Mouse (Mus musculus): ENCODE results near the gene Cyp4f18. TPM values are rescaled to one million over a fixed set of nuclear protein-coding genes. Genes with fewer than 3 reads are reported as not detected.
"Not testable (repeated sequence)": the region's sequence is repeated elsewhere in the genome, so short reads cannot be mapped to it uniquely, and the experiment has no call there.

Gene Cyp4f18
- 0.08 TPM in 1 of 2 replicates, not detected in the other for total RNA-seq (2012; rRNA removed)
- polyA plus RNA-seq (2012; ENCODE audit: insufficient read depth in 1 of 2, insufficient read length in 2 of 2, low read depth in 1 of 2, low replicate concordance in 2 of 2, missing spikeins in 1 of 2), result not detected

GRCm38 (mm10) chr8:72009473-72009872 lies at the start of gene Cyp4f18:
TSS of gene Cyp4f18 (minus strand) at chr8:72009626.
- no peak within 1 kb of the TSS for H3K4me3 ChIP-seq (ENCODE audit: control insufficient read depth in 1 of 2, insufficient read depth in 1 of 2, low read depth in 2 of 2, low read length in 2 of 2)
- H3K36me3 ChIP-seq (ENCODE audit: control insufficient read depth in 1 of 2, insufficient read depth in 2 of 2, low read length in 2 of 2), result no peaks in the 10 kb centered on the region
- no peak within 1 kb of the TSS for H3K27ac ChIP-seq (ENCODE audit: control insufficient read depth, low read depth, low read length)
- TF ChIP-seq JUND (IDR thresholded peaks at IDR 0.05; ENCODE audit: low read depth, low read length) (no peak), TCF12 (IDR thresholded peaks at IDR 0.05; ENCODE audit: low read depth, low read length) (no peak), CTCF (IDR thresholded peaks at IDR 0.05 in 2 of 3, conservative IDR thresholded peaks at IDR 0.05 in 1 of 3; ENCODE audit: control insufficient read depth in 1 of 3, insufficient read depth in 1 of 3, low read depth in 2 of 3, low read length in 3 of 3, poor library complexity in 1 of 3, severe bottlenecking in 1 of 3) (no peak)
- H3K27me3 ChIP-seq (ENCODE audit: control insufficient read depth in 1 of 2, insufficient read depth in 2 of 2, low read length in 2 of 2), result no peaks in the 10 kb centered on the region; a peak in 1 of 4 replicates
- no peaks in the 10 kb centered on the region for H3K9me3 ChIP-seq (replicated peaks; ENCODE audit: insufficient read depth, low read length)
- peak; percentile 13 for DNase-seq (ENCODE audit: low read depth, low spot score)
- no peaks in the 10 kb centered on the region for H3K79me2 ChIP-seq (ENCODE audit: control insufficient read depth, insufficient read depth, low read length, poor library complexity)
- no peak within 1 kb of the TSS for H3K9ac ChIP-seq (ENCODE audit: control insufficient read depth, low read depth, low read length, poor library complexity, severe bottlenecking)
- H3K4me1 ChIP-seq (ENCODE audit: control insufficient read depth in 1 of 2, insufficient read depth in 2 of 2, low read length in 2 of 2), result peaks cover 0 to 7% of the 10 kb centered on the region in 2 experiments; a peak in 1 of 4 replicates

GRCm38 (mm10) chr8:72057643-72058042 lies 48.2 kb upstream of the Cyp4f18 start:
- H3K4me3 ChIP-seq (ENCODE audit: control insufficient read depth in 1 of 2, insufficient read depth in 1 of 2, low read depth in 2 of 2, low read length in 2 of 2); DNase-seq (ENCODE audit: low read depth, low spot score); H3K27ac ChIP-seq (ENCODE audit: control insufficient read depth, low read depth, low read length); H3K4me1 ChIP-seq (ENCODE audit: control insufficient read depth in 1 of 2, insufficient read depth in 2 of 2, low read length in 2 of 2); H3K9me3 ChIP-seq (replicated peaks; ENCODE audit: insufficient read depth, low read length); H3K36me3 ChIP-seq (ENCODE audit: control insufficient read depth in 1 of 2, insufficient read depth in 2 of 2, low read length in 2 of 2); H3K79me2 ChIP-seq (ENCODE audit: control insufficient read depth, insufficient read depth, low read length, poor library complexity); H3K9ac ChIP-seq (ENCODE audit: control insufficient read depth, low read depth, low read length, poor library complexity, severe bottlenecking); H3K27me3 ChIP-seq (ENCODE audit: control insufficient read depth in 1 of 2, insufficient read depth in 2 of 2, low read length in 2 of 2): not testable (repeated sequence)

- not testable (repeated sequence) for H3K4me3 ChIP-seq (ENCODE audit: control insufficient read depth in 1 of 2, insufficient read depth in 1 of 2, low read depth in 2 of 2, low read length in 2 of 2); H3K36me3 ChIP-seq (ENCODE audit: control insufficient read depth in 1 of 2, insufficient read depth in 2 of 2, low read length in 2 of 2); H3K4me1 ChIP-seq (ENCODE audit: control insufficient read depth in 1 of 2, insufficient read depth in 2 of 2, low read length in 2 of 2); H3K9ac ChIP-seq (ENCODE audit: control insufficient read depth, low read depth, low read length, poor library complexity, severe bottlenecking); H3K79me2 ChIP-seq (ENCODE audit: control insufficient read depth, insufficient read depth, low read length, poor library complexity); H3K27ac ChIP-seq (ENCODE audit: control insufficient read depth, low read depth, low read length); H3K27me3 ChIP-seq (ENCODE audit: control insufficient read depth in 1 of 2, insufficient read depth in 2 of 2, low read length in 2 of 2); H3K9me3 ChIP-seq (replicated peaks; ENCODE audit: insufficient read depth, low read length); DNase-seq (ENCODE audit: low read depth, low spot score)
These were observed 45.2 kb upstream of the Cyp4f18 start for GRCm38 (mm10) chr8:72054633-72055032.

GRCm38 (mm10) chr8:72042493-72042892 lies 33.1 kb upstream of the Cyp4f18 start:
- no peak overlapping the region for H3K9ac ChIP-seq (ENCODE audit: control insufficient read depth, low read depth, low read length, poor library complexity, severe bottlenecking)
- no peak for TF ChIP-seq ZMIZ1 (IDR thresholded peaks at IDR 0.05; ENCODE audit: low read depth, low read length)
- TF ChIP-seq TCF12 (IDR thresholded peaks at IDR 0.05; ENCODE audit: low read depth, low read length), result no peak
- H3K36me3 ChIP-seq (ENCODE audit: control insufficient read depth in 1 of 2, insufficient read depth in 2 of 2, low read length in 2 of 2), result no peaks in the 10 kb centered on the region
- no peaks in the 10 kb centered on the region for H3K79me2 ChIP-seq (ENCODE audit: control insufficient read depth, insufficient read depth, low read length, poor library complexity)
- no peak overlapping the region for H3K27ac ChIP-seq (ENCODE audit: control insufficient read depth, low read depth, low read length)
- H3K9me3 ChIP-seq (replicated peaks; ENCODE audit: insufficient read depth, low read length), result no peaks in the 10 kb centered on the region
- no peak overlapping the region for H3K4me3 ChIP-seq (ENCODE audit: control insufficient read depth in 1 of 2, insufficient read depth in 1 of 2, low read depth in 2 of 2, low read length in 2 of 2)
- no peaks in the 10 kb centered on the region for H3K27me3 ChIP-seq (ENCODE audit: control insufficient read depth in 1 of 2, insufficient read depth in 2 of 2, low read length in 2 of 2)
- DNase-seq (ENCODE audit: low read depth, low spot score), result no peak
- H3K4me1 ChIP-seq (ENCODE audit: control insufficient read depth in 1 of 2, insufficient read depth in 2 of 2, low read length in 2 of 2), result no peaks in the 10 kb centered on the region; a peak in 1 of 4 replicates

- H3K9ac ChIP-seq (ENCODE audit: control insufficient read depth, low read depth, low read length, poor library complexity, severe bottlenecking); H3K9me3 ChIP-seq (replicated peaks; ENCODE audit: insufficient read depth, low read length); H3K36me3 ChIP-seq (ENCODE audit: control insufficient read depth in 1 of 2, insufficient read depth in 2 of 2, low read length in 2 of 2); H3K27me3 ChIP-seq (ENCODE audit: control insufficient read depth in 1 of 2, insufficient read depth in 2 of 2, low read length in 2 of 2); H3K4me3 ChIP-seq (ENCODE audit: control insufficient read depth in 1 of 2, insufficient read depth in 1 of 2, low read depth in 2 of 2, low read length in 2 of 2); DNase-seq (ENCODE audit: low read depth, low spot score); H3K79me2 ChIP-seq (ENCODE audit: control insufficient read depth, insufficient read depth, low read length, poor library complexity); H3K27ac ChIP-seq (ENCODE audit: control insufficient read depth, low read depth, low read length); H3K4me1 ChIP-seq (ENCODE audit: control insufficient read depth in 1 of 2, insufficient read depth in 2 of 2, low read length in 2 of 2): not testable (repeated sequence)
These were observed 31.5 kb upstream of the Cyp4f18 start, which contains the start of gene Olfr372 for GRCm38 (mm10) chr8:72040918-72041317. TSS of gene Olfr372 (plus strand) at chr8:72041218.

- H3K36me3 ChIP-seq (ENCODE audit: control insufficient read depth in 1 of 2, insufficient read depth in 2 of 2, low read length in 2 of 2); H3K27ac ChIP-seq (ENCODE audit: control insufficient read depth, low read depth, low read length); H3K79me2 ChIP-seq (ENCODE audit: control insufficient read depth, insufficient read depth, low read length, poor library complexity); H3K4me3 ChIP-seq (ENCODE audit: control insufficient read depth in 1 of 2, insufficient read depth in 1 of 2, low read depth in 2 of 2, low read length in 2 of 2); H3K4me1 ChIP-seq (ENCODE audit: control insufficient read depth in 1 of 2, insufficient read depth in 2 of 2, low read length in 2 of 2); H3K9me3 ChIP-seq (replicated peaks; ENCODE audit: insufficient read depth, low read length); DNase-seq (ENCODE audit: low read depth, low spot score); H3K9ac ChIP-seq (ENCODE audit: control insufficient read depth, low read depth, low read length, poor library complexity, severe bottlenecking); H3K27me3 ChIP-seq (ENCODE audit: control insufficient read depth in 1 of 2, insufficient read depth in 2 of 2, low read length in 2 of 2): not testable (repeated sequence)
These were observed 23.5 kb upstream of the Cyp4f18 start for GRCm38 (mm10) chr8:72032926-72033325.

Data from MEL (cell line).